Mouse (Mus musculus) neural tube, embryonic 12.5 days (tissue): ENCODE data around the gene Kif21a. TPM values are rescaled to one million over a fixed set of nuclear protein-coding genes. Genes with fewer than 3 reads are reported as not detected.

ENCODE experiments used
- ATAC-seq: fragments of 200-750 bp; cut with Nextera tagmentation; 2 replicates; pipeline ENCODE4 v1.8.0; 2017; ENCODE audit warnings: low read depth, mild to moderate bottlenecking, moderate TSS enrichment, moderate library complexity; ENCODE audit not compliant: low FRiP score
- H3K27ac ChIP-seq: fragments of 300-500 bp; sonication (generic); 2 replicates; pipeline ENCODE4 v1.5.1; 2016
- H3K27me3 ChIP-seq: fragments of 300-500 bp; sonication (generic); replicated peaks from 2 replicates; pipeline ENCODE4 v1.6.1; 2016; ENCODE audit warnings: mild to moderate bottlenecking
- H3K36me3 ChIP-seq: fragments of 300-500 bp; sonication (generic); 2 replicates; pipeline ENCODE4 v1.6.1; 2016; ENCODE audit warnings: mild to moderate bottlenecking
- H3K4me1 ChIP-seq: fragments of 300-500 bp; sonication (generic); 2 replicates; pipeline ENCODE4 v1.6.1; 2016
- H3K4me2 ChIP-seq: fragments of 300-500 bp; sonication (generic); replicated peaks from 2 replicates; pipeline ENCODE4 v1.6.1; 2016; ENCODE audit warnings: mild to moderate bottlenecking
- H3K4me3 ChIP-seq: fragments of 300-500 bp; sonication (generic); 2 replicates; pipeline ENCODE4 v1.5.1; 2016
- H3K9ac ChIP-seq: fragments of 300-500 bp; sonication (generic); 2 replicates; pipeline ENCODE4 v1.6.1; 2016; ENCODE audit warnings: mild to moderate bottlenecking
- H3K9me3 ChIP-seq: fragments of 300-500 bp; sonication (generic); 2 replicates; pipeline ENCODE4 v1.6.1; 2016; ENCODE audit warnings: mild to moderate bottlenecking
- WGBS: fragments of 180-500 bp; shearing (Covaris S2); methylation state at CpG from one replicate; pipeline ENCODE4 v1.1.7; 2016; 5-methylcytosine and 5-hydroxymethylcytosine counted together
- polyA plus RNA-seq: library from polyadenylated mRNA; unstranded; fragments of >200 nt; fragmentation: Nextera tagmentation; extraction: Ambion mirVana; gene quantifications from 2 replicates; pipeline ENCODE4 v1.2.1, GENCODE M21; 2016

Gene Kif21a
- polyA plus RNA-seq, 1 experiment from 2014 or later = 37.0 TPM

DNA sequence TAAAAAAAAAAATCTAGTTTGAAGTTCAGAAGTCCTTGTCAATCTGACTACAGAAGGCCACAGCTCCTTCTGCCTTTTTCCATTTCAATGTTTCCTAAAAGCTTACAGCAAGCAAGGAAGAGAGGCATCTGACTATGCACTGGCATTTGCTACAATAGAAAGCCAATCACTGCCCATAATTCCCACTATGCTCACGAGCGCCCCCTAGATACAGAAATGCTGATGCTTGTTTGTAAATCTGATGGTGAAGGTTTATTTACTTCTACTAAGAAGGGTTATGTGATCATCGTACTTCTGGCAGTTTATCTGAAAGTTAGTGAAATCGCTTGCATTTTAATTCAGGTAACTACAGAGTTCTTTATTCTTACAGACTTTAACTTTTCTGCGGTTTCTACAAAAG lies 73.8 kb downstream of the Kif21a start:
- no peak overlapping the region for H3K9ac ChIP-seq
- no peak overlapping the region for H3K4me3 ChIP-seq
- peaks cover 5% of the 10 kb centered on the region; the same call in 1 of the 2 replicates for H3K9me3 ChIP-seq
- no peak for ATAC-seq
- H3K36me3 ChIP-seq = peaks cover 44% of the 10 kb centered on the region
- peaks cover 5% of the 10 kb centered on the region; the same call in 1 of the 2 replicates for H3K4me1 ChIP-seq
- WGBS = 75% methylated on average over 5 of the region's 5 CpGs
- H3K27ac ChIP-seq = no peak overlapping the region
- no peak overlapping the region for H3K4me2 ChIP-seq
- no peaks in the 10 kb centered on the region for H3K27me3 ChIP-seq

GRCm38 (mm10) chr15:90971914-90972767 lies 77.6 kb downstream of the Kif21a start:
- Histone ChIP-seq H3K9me3 (no peaks in the 10 kb centered on the region), H3K9ac (no peak overlapping the region), H3K4me2 (no peak overlapping the region), H3K4me3 (no peak overlapping the region), H3K4me1 (peaks cover 5% of the 10 kb centered on the region; the same call in 1 of the 2 replicates), H3K27me3 (no peaks in the 10 kb centered on the region), H3K27ac (no peak overlapping the region), H3K36me3 (peaks cover 44% of the 10 kb centered on the region)
- 19% methylated on average over 13 of the region's 13 CpGs for WGBS
- peak; percentile 66; the same call in 1 of the 2 replicates for ATAC-seq

DNA sequence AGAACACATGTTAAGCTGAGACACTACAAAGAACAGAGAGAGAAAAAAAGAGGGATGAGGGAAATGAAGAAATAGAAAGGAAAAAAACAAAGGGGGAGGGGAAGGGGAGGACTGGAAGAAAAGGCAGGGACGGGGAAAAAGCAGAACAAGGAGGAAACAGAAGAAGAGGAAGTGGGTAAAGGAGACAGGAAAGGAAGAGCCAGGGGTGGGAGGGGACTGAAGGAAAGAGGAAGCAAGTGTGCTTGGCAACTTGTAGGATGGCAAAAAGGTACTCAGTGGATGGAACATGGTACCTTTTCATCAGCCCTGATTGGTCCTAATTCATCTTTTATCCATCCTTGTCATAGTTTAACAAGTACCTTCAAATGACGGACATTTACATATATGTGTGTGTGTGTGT lies 86.4 kb downstream of the Kif21a start:
- H3K4me2 ChIP-seq = no peak overlapping the region
- 78% methylated on average over 2 of the region's 2 CpGs for WGBS
- no peak overlapping the region for H3K9ac ChIP-seq
- no peak overlapping the region for H3K27ac ChIP-seq
- H3K9me3 ChIP-seq = no peaks in the 10 kb centered on the region
- H3K4me1 ChIP-seq = no peaks in the 10 kb centered on the region
- H3K4me3 ChIP-seq = no peak overlapping the region
- no peak for ATAC-seq
- H3K36me3 ChIP-seq = peaks cover 39% of the 10 kb centered on the region
- no peaks in the 10 kb centered on the region for H3K27me3 ChIP-seq

DNA sequence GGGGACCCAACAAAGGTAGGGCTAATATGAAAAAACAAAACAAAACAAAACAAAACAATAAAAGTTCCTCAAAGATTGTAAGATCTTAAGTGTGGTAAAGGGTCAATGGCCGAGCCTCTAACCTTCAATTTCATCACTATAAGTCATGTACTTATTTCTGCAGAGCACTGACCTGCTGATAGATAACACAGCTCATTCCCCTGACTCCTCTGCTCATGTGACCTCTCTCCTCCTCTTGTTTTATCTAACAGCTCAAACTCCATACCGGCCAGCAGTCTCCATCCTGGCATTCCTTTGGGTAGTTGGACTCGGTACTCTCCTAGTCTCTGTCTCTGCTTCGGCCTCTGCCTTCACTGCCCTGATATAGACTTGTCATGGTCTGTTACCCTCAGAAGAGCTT lies 87.2 kb downstream of the Kif21a start:
- no peaks in the 10 kb centered on the region for H3K27me3 ChIP-seq
- H3K9ac ChIP-seq = no peak overlapping the region
- 85% methylated on average over 4 of the region's 4 CpGs for WGBS
- no peak overlapping the region for H3K27ac ChIP-seq
- no peak overlapping the region for H3K4me2 ChIP-seq
- H3K9me3 ChIP-seq = no peaks in the 10 kb centered on the region
- no peak overlapping the region for H3K4me3 ChIP-seq
- H3K36me3 ChIP-seq = peaks cover 36% of the 10 kb centered on the region
- H3K4me1 ChIP-seq = no peaks in the 10 kb centered on the region
- no peak for ATAC-seq

GRCm38 (mm10) chr15:90960831-90961554 lies 88.8 kb downstream of the Kif21a start:
- WGBS = 82% methylated on average over 8 of the region's 8 CpGs
- ATAC-seq = no peak
- Histone ChIP-seq H3K36me3 (peaks cover 36% of the 10 kb centered on the region), H3K4me3 (no peak overlapping the region), H3K4me2 (no peak overlapping the region), H3K27me3 (no peaks in the 10 kb centered on the region), H3K27ac (no peak overlapping the region), H3K4me1 (no peaks in the 10 kb centered on the region), H3K9me3 (no peaks in the 10 kb centered on the region), H3K9ac (no peak overlapping the region)

GRCm38 (mm10) chr15:90951383-90951782 lies 98.4 kb downstream of the Kif21a start:
- Histone ChIP-seq H3K27me3 (no peaks in the 10 kb centered on the region), H3K4me3 (no peak overlapping the region), H3K4me1 (no peaks in the 10 kb centered on the region), H3K27ac (no peak overlapping the region), H3K9me3 (no peaks in the 10 kb centered on the region), H3K9ac (no peak overlapping the region), H3K36me3 (peaks cover 39% of the 10 kb centered on the region), H3K4me2 (no peak overlapping the region)
- 92% methylated on average over 6 of the region's 6 CpGs for WGBS
- no peak for ATAC-seq

GRCm38 (mm10) chr15:90938469-90938868 lies 111.3 kb downstream of the Kif21a start:
- H3K4me1 ChIP-seq = no peaks in the 10 kb centered on the region
- no peak overlapping the region for H3K9ac ChIP-seq
- H3K4me3 ChIP-seq = no peak overlapping the region
- 92% methylated on average over 1 of the region's 1 CpGs for WGBS
- H3K4me2 ChIP-seq = no peak overlapping the region
- H3K27ac ChIP-seq = no peak overlapping the region
- H3K36me3 ChIP-seq = peaks cover 73% of the 10 kb centered on the region
- no peak for ATAC-seq
- no peaks in the 10 kb centered on the region for H3K9me3 ChIP-seq
- H3K27me3 ChIP-seq = no peaks in the 10 kb centered on the region

- Histone ChIP-seq H3K27me3 (no peaks in the 10 kb centered on the region), H3K4me2 (no peak overlapping the region), H3K36me3 (peaks cover 51% of the 10 kb centered on the region), H3K4me1 (no peaks in the 10 kb centered on the region), H3K27ac (no peak overlapping the region), H3K4me3 (no peak overlapping the region), H3K9me3 (no peaks in the 10 kb centered on the region), H3K9ac (no peak overlapping the region)
- WGBS = 82% methylated on average over 6 of the region's 6 CpGs
- ATAC-seq = no peak
Measured at GRCm38 (mm10) chr15:90935579-90935978, 114.2 kb downstream of the Kif21a start.

- Histone ChIP-seq H3K9ac (no peak overlapping the region), H3K36me3 (peaks cover 21% of the 10 kb centered on the region), H3K4me1 (no peaks in the 10 kb centered on the region), H3K27me3 (no peaks in the 10 kb centered on the region), H3K27ac (no peak overlapping the region), H3K4me2 (no peak overlapping the region), H3K9me3 (no peaks in the 10 kb centered on the region), H3K4me3 (no peak overlapping the region)
- no peak for ATAC-seq
- 81% methylated on average over 5 of the region's 5 CpGs for WGBS
Measured at GRCm38 (mm10) chr15:90931451-90931850, 118.3 kb downstream of the Kif21a start.

DNA sequence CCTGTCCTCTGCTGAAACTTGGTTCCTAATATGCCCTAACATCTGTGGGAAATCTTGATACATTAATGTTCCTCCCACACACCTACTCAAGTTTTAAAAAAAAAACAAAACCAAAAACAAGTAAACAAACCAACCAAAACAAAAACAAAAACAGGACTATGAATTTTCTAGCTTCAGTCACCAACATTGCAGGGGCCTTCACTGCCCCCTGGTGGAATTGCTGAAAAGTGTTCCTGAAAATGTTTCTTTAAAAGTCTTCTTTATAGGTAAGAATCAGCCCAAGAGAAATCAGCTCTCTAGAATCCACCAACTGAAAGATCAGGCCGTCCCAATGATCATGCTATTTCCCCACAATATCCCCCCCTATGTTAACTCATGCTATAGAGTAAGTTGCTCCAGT lies 120.7 kb downstream of the Kif21a start:
- no peak for ATAC-seq
- no peaks in the 10 kb centered on the region for H3K4me1 ChIP-seq
- WGBS = 30% methylated on average over 1 of the region's 1 CpGs
- no peak overlapping the region for H3K27ac ChIP-seq
- H3K4me2 ChIP-seq = no peak overlapping the region
- H3K36me3 ChIP-seq = 0 out of 2 replicates have a peak, but pooled peaks cover 2% of the 10 kb centered on the region
- no peaks in the 10 kb centered on the region for H3K27me3 ChIP-seq
- no peaks in the 10 kb centered on the region for H3K9me3 ChIP-seq
- H3K4me3 ChIP-seq = no peak overlapping the region
- H3K9ac ChIP-seq = no peak overlapping the region

- no peaks in the 10 kb centered on the region for H3K4me1 ChIP-seq
- no peaks in the 10 kb centered on the region for H3K27me3 ChIP-seq
- no peak overlapping the region for H3K9ac ChIP-seq
- H3K9me3 ChIP-seq = no peaks in the 10 kb centered on the region
- H3K4me2 ChIP-seq = no peak overlapping the region
- no peaks in the 10 kb centered on the region for H3K36me3 ChIP-seq
- ATAC-seq = no peak
- H3K4me3 ChIP-seq = no peak overlapping the region
- H3K27ac ChIP-seq = no peak overlapping the region
- 90% methylated on average over 9 of the region's 9 CpGs for WGBS
Measured at GRCm38 (mm10) chr15:90896480-90896879, 153.3 kb downstream of the Kif21a start.

- no peak overlapping the region for H3K4me2 ChIP-seq
- no peaks in the 10 kb centered on the region for H3K36me3 ChIP-seq
- no peaks in the 10 kb centered on the region for H3K4me1 ChIP-seq
- no peak overlapping the region for H3K4me3 ChIP-seq
- H3K27me3 ChIP-seq = no peaks in the 10 kb centered on the region
- no peaks in the 10 kb centered on the region for H3K9me3 ChIP-seq
- H3K27ac ChIP-seq = no peak overlapping the region
- WGBS = 81% methylated on average over 8 of the region's 8 CpGs
- no peak for ATAC-seq
- H3K9ac ChIP-seq = no peak overlapping the region
Measured at GRCm38 (mm10) chr15:90887466-90887865, 162.3 kb downstream of the Kif21a start.
